Mouse (Mus musculus) liver, adult 2 months (tissue): Measurements from ENCODE around the gene Magi2. TPM values are rescaled to one million over a fixed set of nuclear protein-coding genes. Genes with fewer than 3 reads are reported as not detected.
A peak's percentile ranks its signal among the peaks of the same experiment; 100 is the strongest.

Experiments used
- DNase-seq: peaks from one replicate; pipeline ENCODE4 v3.0.0-alpha.2; 2011; ENCODE audit warnings: low read depth, low spot score; ENCODE audit errors: extremely low read depth
- H3K27ac ChIP-seq: fragments of 200-500 bp; replicated peaks from 2 replicates; pipeline ENCODE4 v1.5.1; 2012; ENCODE audit warnings: low read depth, mild to moderate bottlenecking, control low read depth, inconsistent platforms, low read length; ENCODE audit not compliant: insufficient read depth
- H3K27me3 ChIP-seq: fragments of 200-500 bp; 2 replicates; pipeline ENCODE4 v1.6.1; 2012; ENCODE audit warnings: mild to moderate bottlenecking, moderate library complexity, low read length, inconsistent platforms; ENCODE audit not compliant: control insufficient read depth, insufficient read depth
- H3K36me3 ChIP-seq: fragments of 200-500 bp; 2 replicates; pipeline ENCODE4 v1.6.1; 2012; ENCODE audit warnings: low read length, inconsistent platforms; ENCODE audit not compliant: control insufficient read depth, insufficient read depth
- H3K4me1 ChIP-seq: fragments of 200-500 bp; 2 replicates; pipeline ENCODE4 v1.6.1; 2011; ENCODE audit warnings: low read length; ENCODE audit not compliant: control insufficient read depth, insufficient read depth
- H3K4me3 ChIP-seq: fragments of 200-500 bp; 2 replicates; pipeline ENCODE4 v1.5.1; 2011; ENCODE audit warnings: low read depth, mild to moderate bottlenecking, control low read depth, low read length, moderate library complexity; ENCODE audit not compliant: insufficient read depth
- H3K79me2 ChIP-seq: fragments of 200-500 bp; 2 replicates; pipeline ENCODE4 v1.6.1; 2012; ENCODE audit warnings: inconsistent platforms, mild to moderate bottlenecking, low read length, moderate library complexity; ENCODE audit not compliant: control insufficient read depth, insufficient read depth
- H3K9ac ChIP-seq: fragments of 200-500 bp; 2 replicates; pipeline ENCODE4 v1.6.1; 2012; ENCODE audit warnings: low read depth, mild to moderate bottlenecking, control low read depth, inconsistent platforms, low read length
- CTCF ChIP-seq: fragments of 200-500 bp; IDR thresholded peaks from 2 replicates; pipeline ENCODE4 v1.5.1; 2011; ENCODE audit warnings: low read depth, low read length, control low read depth
- POLR2A ChIP-seq: fragments of 200-500 bp; IDR thresholded peaks from 2 replicates; pipeline ENCODE4 v1.6.1; 2011; ENCODE audit warnings: low read length, control low read depth; ENCODE audit not compliant: insufficient read depth; ENCODE audit errors: extremely low read depth
- WGBS: fragments of 180-500 bp; shearing (Covaris S2); methylation state at CpG from one replicate; pipeline ENCODE4 v1.1.7; 2018; 5-methylcytosine and 5-hydroxymethylcytosine counted together
- polyA plus RNA-seq: library from polyadenylated mRNA; depleted of rRNA; stranded (reverse); fragments of >200 nt; gene quantifications from 2 replicates; pipeline ENCODE4 v1.2.3, GENCODE M21; 2012
- total RNA-seq: library from RNA; depleted of rRNA; stranded (reverse); fragments of >200 nt; gene quantifications from 2 replicates; pipeline ENCODE4 v1.2.3, GENCODE M21; 2014

Gene Magi2
- total and polyA plus RNA-seq, 2 experiments: 0.06 to 0.18 TPM

DNA sequence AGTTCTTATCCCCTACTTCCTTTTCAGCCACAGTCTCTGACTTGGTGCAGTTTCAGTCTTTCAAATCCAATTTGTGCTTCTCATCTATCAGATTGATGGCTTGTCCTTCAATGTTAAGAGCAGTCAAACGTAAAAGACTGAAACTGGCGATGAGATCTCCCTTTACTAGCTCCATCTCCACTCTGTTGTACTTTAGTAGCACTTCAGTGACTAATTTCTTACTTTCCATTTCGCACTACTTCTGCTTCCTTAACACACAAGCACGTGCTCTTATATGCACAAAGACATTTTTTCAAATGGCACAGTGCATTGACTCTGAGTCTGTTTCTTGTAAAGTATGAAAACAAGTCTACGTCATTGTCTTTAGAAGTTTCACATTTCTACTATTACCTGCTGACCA lies 439.6 kb downstream of the Magi2 start:
- H3K27me3 ChIP-seq: no peaks in the 10 kb centered on the region
- peak; percentile 44 for DNase-seq
- no peak overlapping the region for H3K9ac ChIP-seq
- H3K4me1 ChIP-seq: no peaks in the 10 kb centered on the region
- H3K4me3 ChIP-seq: no peak overlapping the region
- H3K36me3 ChIP-seq: no peaks in the 10 kb centered on the region
- 77% methylated on average over 5 of the region's 5 CpGs for WGBS
- no peak overlapping the region for H3K27ac ChIP-seq
- no peaks in the 10 kb centered on the region for H3K79me2 ChIP-seq
- TF ChIP-seq POLR2A: no peak
- no peak for TF ChIP-seq CTCF

DNA sequence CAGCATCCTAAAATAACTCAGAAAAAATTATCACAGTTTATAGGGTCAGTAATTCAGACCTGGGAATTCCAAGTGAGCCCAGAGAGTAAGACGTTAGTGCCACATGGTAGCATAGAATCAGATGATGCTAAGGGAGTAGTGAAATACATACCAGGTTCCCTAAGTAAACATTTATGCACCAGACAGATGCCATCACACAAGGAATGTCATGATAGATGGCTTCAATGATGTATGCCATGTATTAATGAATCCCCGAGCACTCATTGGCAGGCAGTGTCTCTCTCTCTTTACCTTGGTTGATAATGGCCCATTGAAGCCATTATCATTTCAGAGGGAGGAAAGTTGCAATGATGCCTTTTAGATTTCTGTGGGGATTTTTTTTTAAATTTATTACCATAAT lies 490.5 kb downstream of the Magi2 start:
- Histone ChIP-seq H3K27ac (no peak overlapping the region), H3K36me3 (no peaks in the 10 kb centered on the region), H3K4me1 (no peaks in the 10 kb centered on the region), H3K9ac (no peak overlapping the region), H3K4me3 (no peak overlapping the region), H3K27me3 (no peaks in the 10 kb centered on the region), H3K79me2 (no peaks in the 10 kb centered on the region)
- 81% methylated on average over 2 of the region's 2 CpGs for WGBS
- no peak for DNase-seq
- TF ChIP-seq CTCF: no peak
- TF ChIP-seq POLR2A: no peak

DNA sequence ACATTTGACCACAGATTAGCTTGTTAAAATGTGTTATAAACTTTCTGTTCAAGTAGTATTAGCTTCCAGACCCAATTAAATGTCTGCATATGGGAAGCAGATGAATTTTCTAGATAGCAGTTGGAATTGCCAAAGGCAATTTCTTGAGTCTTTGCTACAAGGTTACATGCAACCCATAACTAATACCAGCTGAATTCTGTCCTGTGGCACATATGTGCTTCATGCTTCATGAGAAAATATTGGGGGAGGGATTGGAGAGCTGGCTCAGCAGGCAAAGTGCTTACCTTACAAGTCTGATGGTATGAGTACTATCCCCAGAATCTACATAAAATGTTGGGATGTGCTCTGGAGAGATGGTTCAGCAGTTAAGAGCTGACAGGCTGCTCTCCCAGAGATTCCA lies 499.4 kb downstream of the Magi2 start:
- Histone ChIP-seq H3K79me2 (no peaks in the 10 kb centered on the region), H3K4me3 (no peak overlapping the region), H3K27me3 (no peaks in the 10 kb centered on the region), H3K4me1 (no peaks in the 10 kb centered on the region), H3K27ac (no peak overlapping the region), H3K9ac (no peak overlapping the region), H3K36me3 (no peaks in the 10 kb centered on the region)
- TF ChIP-seq POLR2A: no peak
- TF ChIP-seq CTCF: no peak
- no peak for DNase-seq

DNA sequence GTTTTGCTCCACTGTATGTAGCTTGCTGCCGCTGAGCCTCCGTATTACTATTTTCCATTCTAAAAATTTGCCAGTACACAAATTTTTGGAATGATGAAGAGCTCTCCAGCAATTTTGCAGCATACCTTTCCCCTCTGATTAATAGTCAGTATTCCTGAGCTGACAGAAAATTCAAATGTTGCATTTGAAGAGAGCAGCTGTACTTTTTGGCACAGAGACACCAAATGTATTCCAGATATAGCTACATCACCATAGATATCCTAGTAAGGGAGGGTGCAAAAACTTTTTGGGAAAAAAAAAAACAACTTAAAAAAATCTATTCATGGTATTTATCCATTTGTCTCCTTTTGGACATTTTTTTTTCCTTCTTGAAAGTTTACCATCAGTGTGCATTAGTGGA lies 518.5 kb downstream of the Magi2 start:
- H3K36me3 ChIP-seq: no peaks in the 10 kb centered on the region
- H3K27me3 ChIP-seq: no peaks in the 10 kb centered on the region
- H3K27ac ChIP-seq: no peak overlapping the region
- TF ChIP-seq POLR2A (no peak), CTCF (no peak)
- no peak overlapping the region for H3K4me3 ChIP-seq
- WGBS: 97% methylated on average over 2 of the region's 2 CpGs
- H3K9ac ChIP-seq: no peak overlapping the region
- H3K79me2 ChIP-seq: no peaks in the 10 kb centered on the region
- H3K4me1 ChIP-seq: no peaks in the 10 kb centered on the region
- no peak for DNase-seq

DNA sequence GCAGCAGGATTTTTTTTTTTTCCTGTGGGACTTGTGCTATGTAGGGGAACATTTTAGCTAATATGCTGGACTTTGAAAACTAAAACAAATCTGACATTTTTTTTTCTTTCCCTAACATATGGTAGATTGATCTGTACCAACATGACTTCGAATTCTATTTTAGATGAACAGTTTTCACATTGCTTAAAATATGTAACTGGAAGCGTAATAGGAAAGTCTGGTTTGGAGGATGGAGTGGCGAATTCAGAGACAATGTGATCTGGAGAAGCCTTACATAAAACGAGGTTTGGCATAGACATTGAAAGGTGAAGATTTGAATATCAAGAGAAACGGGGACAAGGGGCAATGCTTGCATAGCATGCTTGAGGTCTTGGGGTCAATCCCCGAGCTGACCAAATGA lies 519.1 kb downstream of the Magi2 start:
- no peak overlapping the region for H3K9ac ChIP-seq
- no peak overlapping the region for H3K27ac ChIP-seq
- TF ChIP-seq CTCF (no peak), POLR2A (no peak)
- H3K4me1 ChIP-seq: no peaks in the 10 kb centered on the region
- H3K79me2 ChIP-seq: no peaks in the 10 kb centered on the region
- DNase-seq: no peak
- no peak overlapping the region for H3K4me3 ChIP-seq
- H3K36me3 ChIP-seq: no peaks in the 10 kb centered on the region
- 67% methylated on average over 6 of the region's 6 CpGs for WGBS
- no peaks in the 10 kb centered on the region for H3K27me3 ChIP-seq

DNA sequence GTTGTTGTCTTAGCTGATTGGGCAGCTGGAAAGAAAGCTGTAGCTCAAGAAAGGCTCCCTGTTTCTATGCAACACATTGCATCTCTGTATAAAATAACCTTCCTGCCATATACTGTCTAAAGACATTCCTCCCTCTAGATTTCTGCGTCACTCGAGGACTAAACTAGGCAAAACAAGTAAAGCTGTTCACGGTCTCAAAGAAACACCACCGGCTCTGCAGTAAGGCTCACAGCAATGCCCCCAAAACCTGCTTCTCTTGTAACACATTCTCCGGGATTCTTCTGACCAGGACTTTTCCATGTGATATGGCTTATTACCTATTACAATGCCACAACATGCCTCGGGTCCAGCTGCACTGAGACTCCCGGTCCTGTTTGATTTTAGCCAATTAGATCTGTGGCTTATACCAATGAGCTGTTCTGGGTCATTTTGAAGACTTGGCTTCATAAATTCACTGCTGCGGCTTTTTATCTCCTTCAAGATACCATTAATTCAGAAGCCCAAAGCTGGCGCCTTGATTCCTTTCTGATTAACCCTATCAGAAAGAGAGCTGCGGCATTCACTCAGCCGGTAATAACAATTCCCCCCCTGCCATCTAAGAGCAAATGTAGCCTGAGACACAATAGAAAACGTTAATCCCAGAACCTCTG lies 520.2 kb downstream of the Magi2 start:
- TF ChIP-seq POLR2A: no peak
- TF ChIP-seq CTCF: no peak
- no peaks in the 10 kb centered on the region for H3K79me2 ChIP-seq
- 71% methylated on average over 12 of the region's 12 CpGs for WGBS
- no peak overlapping the region for H3K4me3 ChIP-seq
- H3K4me1 ChIP-seq: no peaks in the 10 kb centered on the region
- H3K9ac ChIP-seq: no peak overlapping the region
- DNase-seq: no peak
- no peaks in the 10 kb centered on the region for H3K27me3 ChIP-seq
- H3K36me3 ChIP-seq: no peaks in the 10 kb centered on the region
- H3K27ac ChIP-seq: no peak overlapping the region
